Mouse (Mus musculus) gastrocnemius, adult 18-20 months (tissue): ENCODE data around the gene Cdkn3. TPM values are rescaled to one million over a fixed set of nuclear protein-coding genes. Genes with fewer than 3 reads are reported as not detected.
"Not testable (repeated sequence)": the region's sequence is repeated elsewhere in the genome, so short reads cannot be mapped to it uniquely, and the experiment has no call there.

Experiments
- DNase-seq: peaks from one replicate; pipeline ENCODE4 v3.0.0; 2021; ENCODE audit warnings: low spot score
- long read RNA-seq, 2 experiments: library from polyadenylated mRNA; stranded (forward); transcript quantifications; one replicate each; pipeline ENCODE4 v2.0.0; 2021
- total RNA-seq, 2 experiments: library from RNA; stranded (reverse); gene quantifications; 2 replicates each; pipeline ENCODE4 v1.2.3; 2021

Gene Cdkn3
- total RNA-seq: not detected
- long read RNA-seq, experiment 1, partial matches to known transcripts: 0 of 2 reads
- long read RNA-seq, experiment 1, other reads (novel, unspliced or antisense): 2 of 2 reads
- long read RNA-seq, experiment 2: 0 reads

DNA sequence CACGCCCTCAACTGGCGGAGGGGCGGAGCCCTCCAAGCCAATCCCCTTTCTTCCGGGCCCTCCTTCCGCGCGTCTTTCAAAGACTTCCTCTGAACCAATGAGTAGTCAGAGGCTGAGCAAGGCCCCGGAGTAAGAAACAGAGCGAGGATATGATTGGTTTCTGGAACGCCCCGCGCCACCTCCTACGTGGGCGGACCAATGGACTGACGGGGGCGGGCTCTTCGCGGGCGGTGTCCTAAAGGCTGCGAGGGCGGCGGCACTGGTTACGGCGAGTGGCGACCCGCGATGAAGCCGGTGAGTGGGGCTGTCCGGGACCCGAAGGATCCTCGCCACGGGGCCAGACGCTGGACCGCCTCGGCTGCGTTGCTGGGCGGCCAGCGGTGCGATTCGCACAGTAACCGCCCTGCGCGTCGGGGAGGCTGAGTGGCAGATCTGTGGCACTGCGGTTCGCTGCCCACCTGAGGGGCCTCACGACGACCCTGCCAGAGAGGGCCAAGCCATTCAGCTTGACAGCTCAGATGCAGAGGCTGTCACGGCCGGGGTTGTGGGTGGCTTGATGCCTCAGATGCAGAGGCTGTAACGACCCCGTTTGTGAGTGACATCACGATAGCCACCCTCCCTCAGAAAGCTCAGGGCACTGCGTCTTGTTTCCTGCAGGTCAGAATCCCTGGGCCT, at the start of gene Cdkn3:
Gene Cdkn3, plus strand, starts transcription at position 187 of the 675 bp plus-strand sequence.
- peak; percentile 95 for DNase-seq

DNA sequence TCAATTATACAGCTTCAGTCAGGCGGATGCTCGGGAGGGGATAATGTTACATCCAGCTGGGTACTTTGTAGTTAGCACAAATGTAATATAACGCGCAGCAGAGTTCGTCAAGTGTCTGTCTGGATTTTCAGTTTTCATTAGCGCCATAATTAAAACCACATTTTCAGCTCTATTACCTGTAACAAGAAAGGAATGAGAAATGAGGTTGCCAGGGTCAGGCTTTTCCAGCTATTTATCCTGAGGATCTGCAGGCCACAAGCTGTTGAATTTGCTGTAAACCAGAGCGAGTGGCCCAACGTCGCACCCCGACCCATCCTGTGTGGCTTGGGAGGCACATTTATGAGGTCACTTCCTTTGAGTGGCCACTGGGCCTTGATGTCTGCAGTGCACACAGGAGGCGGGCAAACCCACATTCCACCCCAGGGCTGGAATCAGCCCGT, 41.8 kb upstream of the Cdkn3 start:
- no peak for DNase-seq

DNA sequence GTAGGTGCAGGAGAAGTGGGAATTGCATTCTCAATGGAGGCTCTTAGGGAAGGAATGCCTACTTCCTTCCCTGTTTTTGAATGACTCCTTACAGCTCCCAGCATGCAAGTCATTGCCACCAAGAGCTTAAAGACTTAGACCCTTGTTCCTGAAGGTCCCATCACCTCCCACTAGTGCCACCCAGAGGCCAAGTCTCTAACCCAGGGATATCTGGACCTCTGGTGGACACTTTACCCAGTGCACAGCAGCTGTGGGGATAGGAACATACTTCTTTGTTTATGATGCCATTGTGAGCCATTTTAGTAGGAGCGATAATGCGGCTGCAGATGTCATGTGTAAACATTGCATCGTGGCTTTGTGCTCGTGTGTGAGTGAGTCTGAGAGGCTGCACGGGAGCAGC, 38.3 kb upstream of the Cdkn3 start:
- peak; percentile 15 for DNase-seq

DNA sequence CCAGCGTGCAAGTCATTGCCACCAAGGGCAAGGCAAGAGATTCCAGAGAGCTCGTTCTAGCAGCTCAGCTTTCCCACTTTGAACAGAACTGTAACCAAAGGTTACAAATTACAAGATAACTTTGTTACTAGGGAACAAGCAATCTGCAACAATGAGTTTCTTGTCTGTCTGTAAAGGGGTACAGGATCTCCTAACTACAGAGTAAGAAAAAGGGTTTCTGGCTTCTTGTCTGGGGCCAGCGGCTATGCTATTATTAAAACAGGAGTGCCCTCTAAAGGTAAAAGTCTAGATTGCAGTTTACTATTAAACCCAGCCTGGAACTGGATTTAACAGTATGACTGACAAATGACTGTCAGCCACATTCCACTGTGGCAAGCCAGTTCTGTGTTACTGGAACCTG, 36.5 kb upstream of the Cdkn3 start:
- peak; percentile 10 for DNase-seq

DNA sequence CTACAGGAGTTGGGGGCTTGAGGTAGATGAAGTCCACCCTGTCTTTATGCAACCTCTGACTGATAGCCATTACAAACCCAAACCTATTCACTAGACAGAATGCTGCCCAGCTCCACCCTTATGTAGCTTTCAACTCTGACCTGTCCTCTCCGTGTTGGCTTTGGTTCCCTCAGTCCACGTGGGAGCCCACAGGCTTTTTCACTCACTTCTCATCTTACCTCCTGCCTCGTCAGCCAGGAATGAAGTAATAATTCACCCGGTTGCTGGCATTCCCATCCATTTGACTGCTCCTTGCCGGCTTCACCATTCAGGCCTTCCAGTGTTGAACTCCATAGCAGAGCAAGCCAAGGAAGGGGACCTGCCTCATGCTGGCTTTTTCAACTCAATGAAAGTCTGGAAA, 35.4 kb upstream of the Cdkn3 start:
- DNase-seq: peak; percentile 7

DNA sequence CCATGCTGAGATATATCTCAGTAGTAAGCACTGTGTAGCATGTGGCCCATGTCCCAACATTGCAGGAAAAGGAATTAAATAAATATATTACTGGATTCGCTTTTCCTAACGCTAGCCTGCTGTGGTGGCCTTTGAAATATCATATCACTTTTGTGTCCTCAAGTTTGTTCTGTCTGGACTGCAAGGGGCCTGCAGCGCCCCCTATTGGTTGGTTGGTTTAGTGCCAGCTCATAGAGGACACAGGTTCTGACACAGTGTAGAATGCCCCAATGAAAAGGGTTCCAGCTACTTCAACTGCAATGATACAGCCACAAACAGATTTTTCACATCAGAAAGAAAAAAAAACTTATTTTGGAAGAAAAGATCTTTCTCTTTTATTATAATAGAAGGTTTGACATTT, 34.6 kb upstream of the Cdkn3 start:
- no peak for DNase-seq

DNA sequence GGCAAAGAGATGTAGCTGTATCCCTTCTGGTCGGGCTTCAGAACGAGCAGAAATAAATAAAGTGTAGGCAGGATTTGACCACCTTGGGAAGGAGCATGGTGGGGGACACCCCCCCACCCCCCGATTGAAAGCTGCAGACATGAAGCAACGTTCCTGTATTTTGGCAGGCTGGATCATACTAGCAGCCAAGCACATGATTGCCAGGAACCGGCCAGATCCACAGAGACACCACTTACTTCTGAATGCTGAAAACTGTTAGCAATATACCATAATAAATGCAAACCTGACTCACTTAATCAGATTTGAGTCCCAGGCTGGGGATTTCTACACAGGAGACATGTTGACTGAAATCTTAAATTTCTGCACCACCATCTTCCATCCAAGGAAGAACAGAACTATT, 26.1 kb upstream of the Cdkn3 start:
- DNase-seq: peak; percentile 15

DNA sequence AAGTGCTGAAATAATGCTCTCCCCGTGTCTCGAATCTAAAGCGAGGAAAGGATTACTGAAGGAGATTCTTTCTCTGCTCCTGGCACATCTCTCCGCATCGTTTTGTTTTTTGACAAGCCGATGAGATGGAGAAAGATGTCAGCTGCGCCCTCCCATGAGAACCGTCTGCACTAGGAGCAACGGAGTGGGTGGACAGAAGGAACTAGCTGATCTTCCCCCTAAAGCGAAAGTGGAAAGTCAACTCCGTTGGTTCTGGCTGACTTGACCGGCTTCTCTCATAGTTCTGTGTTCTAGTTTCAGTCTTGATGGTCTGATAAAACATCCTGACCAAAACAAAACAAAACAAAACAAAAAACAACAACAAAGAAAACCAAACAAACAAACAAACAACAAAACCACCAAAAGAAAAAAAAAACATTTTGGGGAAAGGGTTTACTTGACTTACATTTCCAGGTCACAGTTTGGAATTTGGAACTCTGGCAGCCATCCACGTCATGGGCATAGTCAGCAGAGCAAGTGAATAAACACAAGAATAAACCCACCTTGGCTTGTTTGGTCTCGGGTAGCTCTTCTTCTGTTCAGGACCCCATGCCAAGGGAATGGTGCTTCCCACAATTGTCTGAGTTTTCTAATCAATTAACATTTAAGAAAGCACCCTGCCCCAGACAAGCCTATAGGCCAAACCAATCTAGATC, 25.4 kb upstream of the Cdkn3 start:
- peak; percentile 15 for DNase-seq

DNA sequence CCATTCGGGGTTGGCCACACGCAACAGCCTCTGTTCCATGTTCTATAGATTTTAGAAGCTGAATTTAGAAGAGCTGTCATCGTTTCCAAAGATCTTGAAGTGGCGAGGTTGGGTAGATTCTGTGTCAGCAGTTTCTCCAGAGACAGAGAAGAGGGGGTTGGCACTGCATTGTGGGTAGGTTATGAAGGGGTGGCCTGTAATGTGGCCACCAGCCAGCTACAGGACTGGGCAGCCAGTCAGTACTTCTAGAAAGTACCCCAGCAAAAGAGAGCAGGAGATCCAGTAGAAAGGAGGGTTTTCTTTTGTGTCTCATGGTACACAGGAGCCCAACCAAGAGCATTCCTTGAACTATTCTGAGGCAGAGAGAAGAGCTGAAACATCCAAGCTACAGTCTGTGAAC, 24.0 kb upstream of the Cdkn3 start:
- DNase-seq: no peak

DNA sequence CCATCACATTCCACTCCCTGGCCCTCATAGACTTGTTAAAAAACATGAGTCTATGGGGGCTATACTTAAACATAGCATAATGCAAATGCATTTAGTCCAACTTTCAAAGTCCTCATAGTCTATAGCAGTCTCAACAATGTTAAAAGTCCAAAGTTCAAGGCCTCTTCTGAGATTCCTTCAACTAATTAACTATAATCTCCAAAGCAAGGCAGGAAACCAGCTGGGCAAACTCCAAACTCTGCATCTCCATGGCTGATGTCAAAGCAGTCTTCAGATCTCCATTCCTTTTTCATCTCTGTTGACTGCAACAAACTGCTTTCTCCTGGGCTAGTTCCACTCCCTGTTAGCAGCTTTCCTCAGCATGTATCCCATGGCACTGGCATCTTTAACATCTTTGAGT, 23.0 kb upstream of the Cdkn3 start:
- DNase-seq: not testable (repeated sequence)

DNA sequence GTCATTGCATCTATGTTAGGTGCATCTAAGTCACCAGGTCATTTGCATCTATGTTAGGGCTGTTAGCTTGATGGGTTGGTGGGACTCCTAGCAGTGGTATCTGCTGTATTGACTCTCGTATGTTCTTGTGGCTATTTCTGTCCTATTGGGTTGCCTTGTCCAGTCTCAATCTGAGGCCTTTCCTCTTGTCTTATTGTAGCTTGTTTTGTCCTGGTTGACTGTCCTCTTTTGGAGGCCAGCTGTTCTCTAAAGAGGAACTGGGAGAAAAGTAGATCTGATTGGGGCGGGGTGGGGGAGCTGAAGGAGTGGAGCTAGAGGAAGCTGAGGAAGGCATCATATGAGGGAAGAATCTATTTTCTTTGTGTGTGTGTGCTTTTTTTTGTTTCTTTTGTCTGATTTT, 17.7 kb upstream of the Cdkn3 start:
- no peak for DNase-seq

DNA sequence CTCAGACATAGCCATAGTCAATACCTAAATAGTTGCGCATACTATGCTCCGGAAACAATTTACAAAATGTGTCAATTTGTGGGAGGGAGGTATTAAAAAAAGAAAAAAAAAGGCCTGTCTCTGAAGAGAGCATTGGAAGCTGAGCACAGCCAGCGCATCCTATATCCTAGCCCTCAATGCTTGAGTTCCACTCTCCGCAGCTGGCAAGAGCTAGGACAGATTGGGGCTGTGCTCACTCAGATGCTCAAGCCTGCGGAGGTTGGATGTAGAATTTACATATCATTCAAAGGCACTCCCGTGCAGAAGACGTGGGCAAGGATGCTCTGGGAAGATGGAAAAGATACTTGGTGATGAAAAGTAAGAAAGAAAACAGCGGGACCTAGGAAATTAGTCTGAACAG, 14.9 kb upstream of the Cdkn3 start:
- no peak for DNase-seq

DNA sequence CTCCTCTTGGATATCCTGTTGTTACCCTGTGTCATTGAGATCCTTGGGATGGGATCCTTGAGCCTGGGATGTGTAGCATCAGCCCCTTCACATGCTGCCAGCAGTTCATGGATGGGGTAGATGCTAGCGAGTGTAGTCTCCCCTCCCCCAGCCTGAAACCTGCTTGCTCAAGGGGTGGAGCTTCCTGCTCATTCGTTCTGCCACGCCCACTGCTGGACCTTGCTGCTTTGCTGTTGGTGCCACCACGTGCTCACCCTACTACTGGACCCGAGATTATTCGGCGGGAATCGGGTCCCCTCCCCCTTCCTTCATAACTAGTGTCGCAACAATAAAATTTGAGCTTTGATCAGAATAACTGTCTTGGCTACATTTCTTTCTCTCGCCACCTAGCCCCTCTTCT, 6.0 kb upstream of the Cdkn3 start:
- DNase-seq: not testable (repeated sequence)

DNA sequence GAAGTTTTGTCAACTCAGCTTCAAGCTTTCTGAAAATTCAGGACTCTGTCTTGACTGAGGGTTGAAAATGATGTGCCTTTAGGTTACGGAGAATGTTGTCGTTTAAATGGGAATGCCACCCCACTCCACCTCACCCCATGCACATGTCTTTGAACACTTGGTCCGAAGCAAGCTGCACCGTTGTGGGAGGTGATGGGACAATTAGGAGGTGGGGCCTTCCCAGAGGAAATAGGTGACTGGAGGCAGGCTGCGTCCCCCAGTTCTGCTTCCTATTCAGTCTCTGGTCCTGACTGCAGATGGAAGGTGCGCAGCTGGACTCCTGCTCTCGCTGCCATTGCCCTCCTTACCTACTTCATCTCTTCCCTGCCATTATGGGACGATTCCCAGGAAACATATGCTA, 4.5 kb upstream of the Cdkn3 start:
- no peak for DNase-seq

DNA sequence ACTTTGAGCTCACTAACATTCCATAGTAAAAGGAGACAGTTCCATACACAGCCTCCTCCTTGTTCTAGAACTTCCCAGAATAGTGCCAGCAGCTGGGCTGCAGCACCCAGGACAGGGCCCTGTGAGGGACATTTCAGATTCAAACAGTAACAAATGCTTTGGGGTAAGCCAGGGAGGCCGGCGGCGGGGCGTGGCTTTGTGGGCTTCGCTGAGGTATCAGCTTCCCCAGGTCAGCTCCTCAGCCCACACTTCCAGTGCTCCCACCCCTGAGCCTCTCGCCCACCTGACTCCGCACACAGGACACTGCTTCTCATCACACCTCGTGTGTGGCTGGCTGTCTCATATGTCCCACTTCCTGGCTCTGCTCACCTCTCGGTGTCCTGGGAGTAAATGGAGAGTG, 2.6 kb upstream of the Cdkn3 start:
- DNase-seq: no peak

DNA sequence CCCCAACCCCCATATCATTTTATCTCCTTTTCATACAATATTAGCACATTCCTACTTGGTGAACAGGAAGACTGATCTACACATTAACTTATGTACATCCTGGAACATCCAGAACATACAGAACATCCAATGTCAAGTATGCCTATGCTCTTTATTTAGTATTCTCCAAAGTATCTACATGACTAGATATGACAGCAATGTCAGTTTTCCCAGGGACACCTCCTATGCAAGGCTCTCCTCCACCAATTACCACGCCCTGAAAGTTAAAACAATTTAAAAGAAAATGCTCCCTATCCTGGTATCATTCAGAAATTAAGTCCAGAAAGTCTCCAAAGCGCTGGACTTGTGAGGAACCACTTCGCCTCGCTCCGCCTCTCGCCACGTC, 379 bp upstream of the Cdkn3 start:
- no peak for DNase-seq

DNA sequence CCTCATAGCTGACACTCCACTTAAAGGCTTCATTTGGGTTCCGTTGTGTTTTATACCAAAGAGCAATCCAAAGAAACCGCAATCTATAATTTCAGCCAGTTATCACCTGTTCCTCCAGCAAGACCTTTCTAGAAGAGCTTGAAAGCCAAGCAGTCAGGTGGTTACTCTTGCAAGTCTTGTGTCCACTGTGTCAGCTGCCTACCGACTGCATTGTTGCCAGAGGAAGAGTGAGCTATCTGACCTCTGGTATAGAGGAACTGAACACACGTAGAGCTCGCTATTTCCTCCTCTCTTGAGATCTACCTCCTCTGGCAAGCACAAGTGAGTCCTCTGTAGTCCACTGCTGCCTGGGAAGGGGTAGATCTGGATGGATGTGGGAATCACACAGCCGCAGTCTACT, 845 bp downstream of the Cdkn3 start:
- DNase-seq: no peak

DNA sequence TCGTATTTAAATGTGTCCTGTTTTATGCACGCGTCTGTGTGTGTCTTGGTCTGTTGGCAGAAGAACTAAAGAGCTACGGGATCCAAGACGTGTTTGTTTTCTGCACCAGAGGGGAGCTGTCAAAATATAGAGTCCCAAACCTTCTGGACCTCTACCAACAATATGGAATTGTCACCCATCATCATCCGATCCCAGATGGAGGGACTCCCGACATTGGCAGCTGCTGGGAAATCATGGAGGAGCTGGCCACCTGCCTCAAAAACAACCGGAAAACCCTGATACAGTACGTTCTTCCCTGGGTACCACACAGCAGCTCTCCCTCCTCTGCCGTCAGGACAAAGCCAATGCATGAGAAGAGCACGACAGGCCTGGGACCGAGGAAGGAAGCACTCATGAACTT, 6.8 kb downstream of the Cdkn3 start:
- no peak for DNase-seq

DNA sequence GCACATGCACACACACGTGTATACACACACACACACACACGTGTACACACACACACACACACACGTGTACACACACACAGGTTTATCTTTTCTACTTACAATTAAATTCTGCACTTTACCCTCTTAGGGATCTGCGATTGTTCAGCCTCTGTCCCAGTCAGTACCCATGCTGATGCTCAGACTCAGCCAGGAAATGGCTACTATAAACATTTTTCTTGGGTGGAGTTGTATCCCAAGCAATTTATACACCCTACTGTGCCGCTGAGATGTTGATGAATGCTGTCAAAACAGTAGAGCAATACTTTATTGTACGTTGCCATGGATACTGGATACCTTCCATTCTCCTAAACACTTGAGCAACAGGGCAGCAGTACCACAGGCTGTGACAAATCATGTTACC, 9.7 kb downstream of the Cdkn3 start:
- DNase-seq: no peak

DNA sequence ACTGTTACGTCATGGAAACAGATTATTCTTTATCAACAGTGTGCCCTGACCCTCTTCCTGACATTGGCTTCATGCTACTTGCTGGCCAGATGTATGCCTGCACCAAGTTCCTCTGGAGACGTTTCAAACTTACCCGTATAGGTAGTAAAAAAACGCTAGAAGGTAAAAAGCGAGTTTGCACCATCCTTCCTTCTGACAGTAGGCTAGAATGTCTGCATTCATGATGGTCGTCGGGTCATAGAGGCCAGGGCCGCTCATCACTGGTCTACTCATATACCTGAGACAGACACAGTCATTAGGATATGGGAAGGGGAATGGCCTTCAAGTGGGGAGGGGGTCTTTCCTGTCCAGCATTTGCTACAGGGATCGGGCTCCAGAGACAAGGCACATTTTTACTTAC, 18.4 kb downstream of the Cdkn3 start:
- no peak for DNase-seq

DNA sequence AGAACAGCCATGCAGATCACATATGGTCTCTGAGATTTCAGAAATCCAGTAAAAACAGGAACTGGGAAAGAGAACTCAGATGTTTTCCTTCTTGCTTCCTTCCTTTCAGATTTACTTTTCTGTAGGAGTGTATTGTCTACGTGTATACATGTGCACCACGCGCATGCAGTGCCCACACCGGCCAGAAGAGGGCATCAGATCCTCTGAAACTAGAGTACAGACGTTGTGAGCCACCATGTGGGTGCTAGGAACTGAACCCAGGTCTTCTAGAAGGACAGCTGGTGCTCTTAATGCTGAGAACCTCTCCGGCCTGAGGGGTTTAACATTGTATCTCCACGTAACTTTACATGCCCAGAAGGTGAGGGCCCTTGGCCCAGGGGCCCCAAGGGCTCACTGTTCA, 18.9 kb downstream of the Cdkn3 start:
- no peak for DNase-seq

DNA sequence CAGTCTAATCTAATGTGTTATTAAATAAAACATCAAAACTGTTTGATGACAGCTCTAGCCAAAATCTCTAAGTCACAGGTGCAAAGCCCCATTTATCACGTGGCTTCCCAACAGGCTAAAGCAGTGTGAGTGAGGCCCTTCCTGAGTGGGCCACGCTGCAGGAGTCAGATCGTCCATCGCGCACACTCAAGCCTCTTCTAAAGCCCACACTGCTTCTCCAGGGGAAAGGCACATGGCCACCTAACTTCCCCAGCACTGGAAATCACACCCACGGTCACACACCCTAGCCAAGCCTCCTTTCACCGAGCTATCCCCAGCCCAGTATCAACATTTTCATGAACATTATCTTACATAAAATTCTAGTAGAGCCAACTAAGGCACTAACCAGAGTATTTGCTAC, 20.7 kb downstream of the Cdkn3 start:
- DNase-seq: no peak

DNA sequence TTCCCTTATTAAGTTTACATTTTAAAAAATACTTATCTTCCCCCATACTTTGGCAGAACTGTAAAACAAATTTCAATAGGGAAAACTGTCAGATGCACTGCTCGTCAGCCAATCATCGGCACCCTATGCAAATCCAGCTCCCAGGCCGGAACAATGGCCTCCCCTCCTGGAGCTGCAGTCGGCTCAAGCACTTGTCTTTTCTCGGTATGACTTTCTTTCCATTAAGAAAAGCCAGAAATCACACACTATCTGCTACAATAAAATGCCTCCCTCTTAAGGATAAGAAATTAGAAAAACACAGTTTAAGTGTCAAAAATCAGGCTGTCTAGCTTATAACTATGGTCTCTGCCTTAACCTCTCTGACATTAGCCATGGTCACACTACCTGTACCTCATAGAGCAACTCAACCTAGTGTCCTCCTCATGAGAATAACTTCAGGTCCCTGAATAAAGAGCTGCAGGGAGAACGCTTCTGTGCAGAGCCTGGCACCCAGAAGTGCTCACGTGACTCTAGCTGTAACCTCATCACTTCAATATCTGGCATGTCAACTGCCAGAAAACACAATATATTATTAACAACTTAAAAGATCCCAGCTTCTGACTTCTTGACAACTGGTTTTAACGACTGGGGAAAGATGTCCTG, 22.0 kb downstream of the Cdkn3 start:
- no peak for DNase-seq
